Mouse (Mus musculus): ENCODE data around the gene Ttn.

- TF ChIP-seq POLR2A (IDR thresholded peaks at IDR 0.05; ENCODE audit: extremely low read depth, insufficient read depth, low read length): no peak
- no peak for TF ChIP-seq CTCF (IDR thresholded peaks at IDR 0.05; ENCODE audit: extremely low read depth, insufficient read depth, low read length)
These were observed 225.9 kb downstream of the Ttn start for GRCm38 (mm10) chr2:76756461-76756860.

Measured in cortical plate, adult 2 months (tissue).